Mouse (Mus musculus): ENCODE measurements at regions not wholly inside any gene's neighbourhood (a gene's known extent, or its start where the extent isn't known, plus 50 kb on each side); places are given as distances from the start of the nearest gene placed in this dataset.
A peak's percentile ranks its signal among the peaks of the same experiment; 100 is the strongest.

GRCm38 (mm10) chr11:20462076-20462475, 81.0 kb upstream of the Sertad2 start:
- DNase-seq = no peak

- DNase-seq = no peak
Observed at GRCm38 (mm10) chr11:20463173-20463681, 79.8 kb upstream of the Sertad2 start.

- no peak for DNase-seq
Observed at GRCm38 (mm10) chr11:20464564-20464963, 78.5 kb upstream of the Sertad2 start.

- DNase-seq = no peak
Observed at GRCm38 (mm10) chr11:20466591-20466990, 76.5 kb upstream of the Sertad2 start.

GRCm38 (mm10) chr11:20468319-20469018, 74.6 kb upstream of the Sertad2 start:
- no peak for DNase-seq

- DNase-seq = no peak
Observed at GRCm38 (mm10) chr11:20469368-20469767, 73.7 kb upstream of the Sertad2 start.

GRCm38 (mm10) chr11:20470396-20470795, 72.7 kb upstream of the Sertad2 start:
- no peak for DNase-seq

GRCm38 (mm10) chr11:20472336-20472735, 70.7 kb upstream of the Sertad2 start:
- no peak for DNase-seq

- DNase-seq = no peak
Observed at GRCm38 (mm10) chr11:20475629-20476028, 67.4 kb upstream of the Sertad2 start.

GRCm38 (mm10) chr11:20476494-20476893, 66.6 kb upstream of the Sertad2 start:
- no peak for DNase-seq

- peak in 1 of 2 experiments; percentile 37 for DNase-seq
Observed at GRCm38 (mm10) chr11:20477183-20478037, 65.6 kb upstream of the Sertad2 start.

GRCm38 (mm10) chr11:20480632-20481031, 62.4 kb upstream of the Sertad2 start:
- DNase-seq = no peak

- DNase-seq = no peak
Observed at GRCm38 (mm10) chr11:20485371-20485770, 57.7 kb upstream of the Sertad2 start.
